ENCODE assay signal across 8 mouse cellular contexts in genomic region chr10:59324311-59325165, GRCm38 (mm10). TPM values are rescaled to one million over a fixed set of nuclear protein-coding genes. Genes with fewer than 3 reads are reported as not detected.
DNase-seq lines count a peak whose midpoint lies in the region; ATAC-seq lines count a peak whose summit lies in the region.

No protein-coding gene starts in this region.

- H3K36me3 ChIP-seq in heart, embryonic 11.5 days (ENCODE audit: control insufficient read depth, insufficient read depth, low read length), result no peaks in the 10 kb centered on the region
- H3K36me3 ChIP-seq in hindbrain, embryonic 10.5 days, result peaks cover 14% of the 10 kb centered on the region
- H3K36me3 ChIP-seq in limb, embryonic 15.5 days, result peaks cover 3% of the 10 kb centered on the region; the same call in 1 of the 2 replicates
- no peaks in the 10 kb centered on the region for H3K36me3 ChIP-seq in neural tube, embryonic 14.5 days (ENCODE audit: control insufficient read depth, insufficient read depth, low read length)

- no peaks in the 10 kb centered on the region for H3K27me3 ChIP-seq in heart, embryonic 11.5 days (ENCODE audit: control insufficient read depth, insufficient read depth, low read length)
- no peaks in the 10 kb centered on the region for H3K27me3 ChIP-seq in hindbrain, embryonic 10.5 days (ENCODE audit: insufficient read depth, poor library complexity, severe bottlenecking)
- H3K27me3 ChIP-seq in limb, embryonic 15.5 days, result no peaks in the 10 kb centered on the region
- no peaks in the 10 kb centered on the region for H3K27me3 ChIP-seq in neural tube, embryonic 14.5 days (ENCODE audit: control insufficient read depth, insufficient read depth, low read length)

- H3K9ac ChIP-seq in heart, embryonic 11.5 days (ENCODE audit: low read depth, low read length), result peak overlapping the region; percentile 87
- peak overlapping the region; percentile 87 for H3K9ac ChIP-seq in limb, embryonic 15.5 days
- peak overlapping the region; percentile 80 for H3K9ac ChIP-seq in neural tube, embryonic 14.5 days (replicated peaks; ENCODE audit: low read depth, low read length)

- H3K4me1 ChIP-seq in heart, embryonic 11.5 days (ENCODE audit: control insufficient read depth, insufficient read depth, low read length), result peaks cover 8% of the 10 kb centered on the region; the same call in 1 of the 2 replicates
- H3K4me1 ChIP-seq in hindbrain, embryonic 10.5 days (replicated peaks), result peaks cover 38% of the 10 kb centered on the region
- H3K4me1 ChIP-seq in limb, embryonic 15.5 days, result peaks cover 17% of the 10 kb centered on the region
- peaks cover 11% of the 10 kb centered on the region; the same call in 1 of the 2 replicates for H3K4me1 ChIP-seq in neural tube, embryonic 14.5 days (ENCODE audit: control insufficient read depth, insufficient read depth, low read length)

- H3K27ac ChIP-seq in heart, embryonic 11.5 days (ENCODE audit: low read depth, low read length), result peak overlapping the region; percentile 94
- peak overlapping the region; percentile 97 for H3K27ac ChIP-seq in hindbrain, embryonic 10.5 days
- peak overlapping the region; percentile 99 for H3K27ac ChIP-seq in limb, embryonic 15.5 days
- 0 out of 2 replicates have a peak overlapping the region, but pooled peaks have one; percentile 88 for H3K27ac ChIP-seq in neural tube, embryonic 14.5 days (ENCODE audit: low read depth, low read length)

- 15% methylated on average over 15 of the region's 15 CpGs for WGBS in heart, embryonic 11.5 days (ENCODE audit: insufficient replicate concordance)
- whole genome bisulfite sequencing in hindbrain, embryonic 10.5 days, result 17% methylated on average over 15 of the region's 15 CpGs
- 8% methylated on average over 15 of the region's 15 CpGs for WGBS in limb, embryonic 15.5 days
- WGBS in neural tube, embryonic 14.5 days, result 18% methylated on average over 15 of the region's 15 CpGs

- no peak for DNase-seq in heart, adult 8-10 months (ENCODE audit: low spot score)
- DNase-seq in cerebellum, postnatal 10 days, result peak; percentile 44 to 56
- DNase-seq in hindbrain, embryonic 10.5 days (ENCODE audit: low spot score), result peak; percentile 35
- DNase-seq in frontal cortex, postnatal 25 days (ENCODE audit: low spot score in 2 of 2), result no peak
- no peak for DNase-seq in spleen, postnatal 14 days (ENCODE audit: low spot score in 2 of 2)

- H3K4me3 ChIP-seq in heart, embryonic 11.5 days (ENCODE audit: low read depth, low read length), result peak overlapping the region; percentile 69
- H3K4me3 ChIP-seq in hindbrain, embryonic 10.5 days, result peak overlapping the region; percentile 82
- peak overlapping the region; percentile 88 for H3K4me3 ChIP-seq in limb, embryonic 15.5 days
- peak overlapping the region; percentile 71 for H3K4me3 ChIP-seq in neural tube, embryonic 14.5 days (ENCODE audit: low read depth, low read length)

- no peaks in the 10 kb centered on the region for H3K9me3 ChIP-seq in heart, embryonic 11.5 days (replicated peaks; ENCODE audit: control insufficient read depth, low read length)
- H3K9me3 ChIP-seq in hindbrain, embryonic 10.5 days, result no peaks in the 10 kb centered on the region
- no peaks in the 10 kb centered on the region for H3K9me3 ChIP-seq in limb, embryonic 15.5 days
- no peaks in the 10 kb centered on the region for H3K9me3 ChIP-seq in neural tube, embryonic 14.5 days (ENCODE audit: control insufficient read depth, low read length)

- ATAC-seq in heart, embryonic 11.5 days (replicated peaks; ENCODE audit: insufficient number of reproducible peaks, low FRiP score, low TSS enrichment), result no peak
- ATAC-seq in limb, embryonic 15.5 days (ENCODE audit: insufficient number of reproducible peaks, low FRiP score, low TSS enrichment, low read depth), result no peak
- no peak for ATAC-seq in neural tube, embryonic 14.5 days (ENCODE audit: low read depth)

- peak overlapping the region; percentile 75 for H3K4me2 ChIP-seq in heart, embryonic 11.5 days
- peak overlapping the region; percentile 63 for H3K4me2 ChIP-seq in limb, embryonic 15.5 days
- peak overlapping the region; percentile 50 for H3K4me2 ChIP-seq in neural tube, embryonic 14.5 days (ENCODE audit: low read depth, low read length)

RNA-seq across cellular contexts. Expression of gene P4ha1, which starts 1.4 kb away (rescaled TPM):
- polyA plus RNA-seq in heart, embryonic 11.5 days (2014; fragmentation: Nextera tagmentation; extraction: Ambion mirVana), result 54.8 and 66.1 TPM in 2 replicates
- total RNA-seq in heart, adult 8-10 months (2022), result 10 to 100 TPM; 32.4 to 59.3 (median 44.0) TPM
- 37.2 and 53.0 TPM in 2 replicates for polyA plus RNA-seq in hindbrain, embryonic 10.5 days (2016; fragmentation: Nextera tagmentation; extraction: Ambion mirVana)
- 146 and 152 TPM in 2 replicates for polyA plus RNA-seq in limb, embryonic 15.5 days (2015; fragmentation: Nextera tagmentation; extraction: Ambion mirVana)
- 18.2 and 28.4 TPM in 2 replicates for polyA plus RNA-seq in neural tube, embryonic 14.5 days (2014; fragmentation: Nextera tagmentation; extraction: Ambion mirVana)

Comparison
In these comparisons a context has a peak if more than half of its experiments do, and no peak if none do; other contexts are left out.
1. DNase-seq: peak in cerebellum, postnatal 10 days (2 of 2) and hindbrain, embryonic 10.5 days (single experiment); none in heart, adult 8-10 months (single experiment), frontal cortex, postnatal 25 days (0 of 2) and spleen, postnatal 14 days (0 of 2).
2. Peak in every context shown above with its lines, with median percentiles within 50 percentile points of each other: H3K27ac ChIP-seq, H3K4me2 ChIP-seq, H3K4me3 ChIP-seq and H3K9ac ChIP-seq.